Mouse (Mus musculus): ENCODE results near the gene Ltbp1.

Gene Ltbp1

DNA sequence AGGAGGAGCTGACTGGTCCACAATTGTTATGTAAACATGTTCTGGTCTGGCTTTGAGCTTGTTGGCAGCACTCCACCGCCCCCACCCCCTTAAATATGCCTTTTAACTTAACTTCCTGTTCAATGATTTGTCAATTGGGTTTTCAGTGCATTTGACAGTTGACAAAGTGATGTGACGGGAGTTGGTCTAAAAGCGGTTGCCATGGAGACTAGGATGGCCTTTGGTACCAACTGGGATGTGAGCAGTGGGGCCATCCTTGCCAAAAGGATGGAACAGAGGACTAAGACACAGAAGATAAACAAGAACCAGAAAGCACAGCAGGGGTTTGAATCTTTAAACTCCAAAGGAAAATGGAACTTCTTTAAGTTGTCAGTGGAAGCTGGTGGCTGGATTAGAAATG is 92.0 kb downstream of the Ltbp1 start:
- H3K36me3 ChIP-seq (ENCODE audit: insufficient read depth, low read length) = no peaks in the 10 kb centered on the region
- H3K4me3 ChIP-seq (replicated peaks; ENCODE audit: low read length) = no peak overlapping the region
- no peaks in the 10 kb centered on the region for H3K9me3 ChIP-seq (ENCODE audit: low read length)
- TF ChIP-seq CTCF (conservative IDR thresholded peaks at IDR 0.05; ENCODE audit: low read length) = no peak
- no peak for TF ChIP-seq NANOG (IDR thresholded peaks at IDR 0.05; ENCODE audit: borderline replicate concordance, low read length)
- TF ChIP-seq POU5F1 (IDR thresholded peaks at IDR 0.05; ENCODE audit: borderline replicate concordance, low read length) = no peak
- H3K4me1 ChIP-seq (replicated peaks; ENCODE audit: low read depth, low read length) = peaks cover 7% of the 10 kb centered on the region; the same call in 1 of the 2 replicates
- H3K27me3 ChIP-seq (ENCODE audit: insufficient read depth, low read length) = no peaks in the 10 kb centered on the region

DNA sequence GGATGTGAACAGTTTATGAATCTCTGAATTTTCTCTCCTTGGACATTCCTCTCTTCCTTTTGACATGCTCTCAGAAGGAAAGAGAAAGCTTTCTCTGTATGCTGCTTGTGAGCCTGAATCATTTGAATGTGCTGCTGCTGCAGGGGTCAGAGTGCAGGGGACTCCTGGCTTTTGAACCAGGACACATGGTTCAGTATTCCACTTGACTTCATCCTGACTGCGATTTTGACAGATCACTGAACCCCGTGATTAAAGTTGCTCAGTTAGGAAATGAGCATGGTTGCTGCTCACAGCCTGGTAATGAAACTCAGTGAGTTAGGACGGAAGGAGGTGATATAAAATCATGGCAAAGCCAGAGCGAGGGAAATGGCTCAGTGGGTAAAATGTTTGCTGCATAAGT is 95.8 kb downstream of the Ltbp1 start:
- no peaks in the 10 kb centered on the region for H3K36me3 ChIP-seq (ENCODE audit: insufficient read depth, low read length)
- no peaks in the 10 kb centered on the region for H3K27me3 ChIP-seq (ENCODE audit: insufficient read depth, low read length)
- no peak for TF ChIP-seq NANOG (IDR thresholded peaks at IDR 0.05; ENCODE audit: borderline replicate concordance, low read length)
- no peak for TF ChIP-seq CTCF (conservative IDR thresholded peaks at IDR 0.05; ENCODE audit: low read length)
- no peak for TF ChIP-seq POU5F1 (IDR thresholded peaks at IDR 0.05; ENCODE audit: borderline replicate concordance, low read length)
- no peak overlapping the region for H3K4me3 ChIP-seq (replicated peaks; ENCODE audit: low read length)
- no peaks in the 10 kb centered on the region for H3K9me3 ChIP-seq (ENCODE audit: low read length)
- peaks cover 10% of the 10 kb centered on the region for H3K4me1 ChIP-seq (replicated peaks; ENCODE audit: low read depth, low read length)

DNA sequence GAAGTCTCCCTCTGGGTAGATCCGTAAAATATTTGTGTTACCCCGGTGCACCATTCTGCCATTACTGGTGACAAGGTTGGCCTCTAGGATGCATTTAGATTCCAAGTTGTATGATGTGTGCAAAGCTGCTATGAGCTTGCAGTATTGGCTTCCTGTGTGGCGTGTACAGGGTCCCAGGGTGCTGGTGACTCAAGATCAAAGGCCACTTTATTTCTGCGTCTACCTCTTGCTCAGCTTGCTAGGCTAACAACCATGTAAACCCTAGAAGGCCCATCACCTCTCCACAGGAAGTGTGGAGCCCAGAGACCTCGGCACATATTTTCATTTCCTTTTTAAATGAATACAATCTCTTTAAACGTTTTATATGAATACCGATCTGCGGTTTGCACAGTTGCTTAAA is 96.6 kb downstream of the Ltbp1 start:
- no peaks in the 10 kb centered on the region for H3K27me3 ChIP-seq (ENCODE audit: insufficient read depth, low read length)
- no peaks in the 10 kb centered on the region for H3K9me3 ChIP-seq (ENCODE audit: low read length)
- no peak for TF ChIP-seq NANOG (IDR thresholded peaks at IDR 0.05; ENCODE audit: borderline replicate concordance, low read length)
- no peak for TF ChIP-seq POU5F1 (IDR thresholded peaks at IDR 0.05; ENCODE audit: borderline replicate concordance, low read length)
- H3K36me3 ChIP-seq (ENCODE audit: insufficient read depth, low read length) = no peaks in the 10 kb centered on the region
- H3K4me1 ChIP-seq (replicated peaks; ENCODE audit: low read depth, low read length) = peaks cover 8% of the 10 kb centered on the region
- no peak overlapping the region for H3K4me3 ChIP-seq (replicated peaks; ENCODE audit: low read length)

DNA sequence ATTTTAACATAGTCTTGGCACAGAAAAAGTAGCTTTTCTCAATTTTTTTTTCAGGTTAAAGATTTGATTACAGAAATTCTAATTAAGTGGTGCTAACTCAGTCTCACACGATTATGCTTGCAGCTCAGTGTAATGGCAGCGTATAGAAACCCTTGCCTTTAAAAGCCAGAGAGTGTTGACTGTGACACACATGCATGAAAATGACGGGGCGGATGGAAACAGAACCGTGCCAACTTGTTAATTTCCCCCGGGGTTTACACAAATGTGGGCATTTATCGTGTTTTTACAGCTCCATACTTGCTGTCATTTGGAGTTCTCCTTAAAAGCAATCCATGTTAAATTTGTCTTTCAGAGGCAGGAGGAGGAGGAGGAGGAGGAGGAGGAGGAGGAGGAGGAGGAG is 102.0 kb downstream of the Ltbp1 start:
- TF ChIP-seq CTCF (conservative IDR thresholded peaks at IDR 0.05; ENCODE audit: low read length) = no peak
- TF ChIP-seq NANOG (IDR thresholded peaks at IDR 0.05; ENCODE audit: borderline replicate concordance, low read length) = no peak
- no peak for TF ChIP-seq POU5F1 (IDR thresholded peaks at IDR 0.05; ENCODE audit: borderline replicate concordance, low read length)
- no peaks in the 10 kb centered on the region for H3K9me3 ChIP-seq (ENCODE audit: low read length)
- no peaks in the 10 kb centered on the region for H3K27me3 ChIP-seq (ENCODE audit: insufficient read depth, low read length)
- peaks cover 22% of the 10 kb centered on the region for H3K4me1 ChIP-seq (replicated peaks; ENCODE audit: low read depth, low read length)
- H3K4me3 ChIP-seq (replicated peaks; ENCODE audit: low read length) = no peak overlapping the region
- H3K36me3 ChIP-seq (ENCODE audit: insufficient read depth, low read length) = no peaks in the 10 kb centered on the region

DNA sequence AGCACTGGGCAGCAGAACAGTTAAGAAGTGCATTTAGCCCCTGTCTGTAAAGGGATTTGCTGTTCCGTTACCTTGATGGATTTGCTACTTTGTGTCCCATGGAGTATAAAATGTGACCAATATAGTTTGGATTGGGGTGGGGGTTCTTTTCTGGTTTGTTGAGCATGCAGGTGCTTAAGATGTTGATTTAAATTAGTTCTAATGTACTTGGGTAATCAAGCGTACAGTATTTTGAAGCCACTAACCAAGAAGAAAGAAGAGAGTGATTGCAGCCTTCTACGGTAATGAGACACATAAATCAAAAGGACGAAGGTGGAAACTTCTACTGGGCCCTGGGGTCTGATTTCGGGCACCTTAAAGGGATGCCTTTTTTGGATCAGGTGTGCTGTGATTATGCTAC is 102.5 kb downstream of the Ltbp1 start:
- TF ChIP-seq POU5F1 (IDR thresholded peaks at IDR 0.05; ENCODE audit: borderline replicate concordance, low read length) (no peak), CTCF (conservative IDR thresholded peaks at IDR 0.05; ENCODE audit: low read length) (no peak), NANOG (IDR thresholded peaks at IDR 0.05; ENCODE audit: borderline replicate concordance, low read length) (no peak)
- Histone ChIP-seq H3K4me1 (replicated peaks; ENCODE audit: low read depth, low read length) (peaks cover 22% of the 10 kb centered on the region), H3K27me3 (ENCODE audit: insufficient read depth, low read length) (no peaks in the 10 kb centered on the region)

DNA sequence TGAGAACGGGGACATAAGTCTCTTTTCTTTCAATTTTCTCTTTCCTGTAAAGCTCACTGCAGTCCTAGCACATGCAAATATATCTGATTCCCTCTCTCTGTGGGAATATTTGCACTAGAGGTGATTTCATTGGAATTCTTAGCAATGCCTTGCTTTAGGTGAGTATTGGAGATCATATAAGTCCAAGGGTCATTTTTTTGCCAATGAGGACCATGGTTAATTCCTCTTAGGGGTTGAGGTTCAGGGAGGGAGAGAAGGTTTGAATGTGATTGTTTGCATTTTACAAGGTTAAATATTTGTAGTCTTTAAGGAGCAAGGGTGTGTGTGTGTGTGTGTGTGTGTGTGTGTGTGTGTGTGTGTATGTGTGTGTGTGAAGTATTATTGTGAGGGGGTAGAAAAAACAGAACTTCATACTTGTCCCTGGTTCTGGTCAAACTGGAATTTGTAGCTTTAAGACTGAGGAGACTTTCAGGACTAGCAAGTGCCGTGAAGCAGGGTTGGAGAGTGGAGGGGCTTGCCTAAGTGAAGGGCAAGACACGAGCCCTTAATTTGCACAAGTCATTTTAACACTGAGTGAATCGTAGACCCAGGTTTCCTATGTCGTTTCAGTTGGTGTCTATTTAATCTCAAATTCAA is 103.8 kb downstream of the Ltbp1 start:
- Histone ChIP-seq H3K4me3 (replicated peaks; ENCODE audit: low read length) (no peak overlapping the region), H3K27me3 (ENCODE audit: insufficient read depth, low read length) (no peaks in the 10 kb centered on the region), H3K4me1 (replicated peaks; ENCODE audit: low read depth, low read length) (peaks cover 20% of the 10 kb centered on the region), H3K9me3 (ENCODE audit: low read length) (no peaks in the 10 kb centered on the region), H3K36me3 (ENCODE audit: insufficient read depth, low read length) (no peaks in the 10 kb centered on the region)
- TF ChIP-seq NANOG (IDR thresholded peaks at IDR 0.05; ENCODE audit: borderline replicate concordance, low read length) (no peak), CTCF (conservative IDR thresholded peaks at IDR 0.05; ENCODE audit: low read length) (no peak), POU5F1 (IDR thresholded peaks at IDR 0.05; ENCODE audit: borderline replicate concordance, low read length) (no peak)

More for the DNA sequence above, 102.5 kb downstream of the Ltbp1 start:
- no peak overlapping the region for H3K4me3 ChIP-seq (replicated peaks; ENCODE audit: low read length)
- H3K9me3 ChIP-seq (ENCODE audit: low read length) = no peaks in the 10 kb centered on the region
- no peaks in the 10 kb centered on the region for H3K36me3 ChIP-seq (ENCODE audit: insufficient read depth, low read length)

DNA sequence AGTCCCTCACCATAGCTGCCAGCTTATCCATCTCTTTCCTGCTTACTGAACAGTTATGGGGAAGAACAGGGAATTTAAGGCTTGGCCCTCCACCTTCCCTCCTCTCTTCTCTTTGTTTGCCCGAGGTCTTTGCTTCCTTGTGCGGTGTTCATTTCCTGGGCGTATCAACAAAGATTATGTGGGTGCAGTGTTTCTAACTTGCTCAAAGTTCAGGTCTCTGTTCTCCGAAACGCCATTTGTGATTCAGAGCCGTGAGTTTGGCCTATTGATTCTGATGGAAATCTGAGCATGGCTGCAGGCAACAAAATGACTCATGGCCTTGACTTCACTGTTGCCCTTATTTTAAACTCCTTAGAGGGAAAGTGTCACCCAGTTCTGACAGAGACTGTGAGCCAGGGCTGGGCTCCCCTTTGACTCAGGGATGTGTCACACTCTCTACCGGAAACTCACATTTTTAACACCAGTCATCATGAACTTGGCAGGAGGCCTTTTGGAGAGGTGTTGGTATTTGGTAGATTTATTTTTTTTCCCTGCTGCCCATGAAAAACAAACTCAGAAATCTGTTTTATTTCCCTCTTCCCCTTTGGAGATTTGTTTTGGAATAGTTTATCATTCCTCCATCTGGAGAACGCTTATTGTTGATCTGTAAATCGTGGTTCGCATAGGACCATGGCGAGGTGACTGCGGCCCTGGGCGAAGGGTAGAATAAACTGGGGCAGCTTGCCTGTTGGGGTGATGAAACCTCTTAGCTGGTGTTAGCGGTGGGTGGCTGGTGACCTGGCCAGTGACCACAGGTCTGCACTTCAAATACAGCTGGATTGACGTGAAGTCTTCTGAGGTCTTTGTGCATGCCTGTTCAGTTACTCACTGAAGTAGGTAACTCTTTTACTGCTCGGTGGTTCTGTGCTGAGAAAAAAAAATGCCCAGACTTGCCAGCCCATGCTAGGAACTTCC is 105.2 kb downstream of the Ltbp1 start:
- no peaks in the 10 kb centered on the region for H3K9me3 ChIP-seq (ENCODE audit: low read length)
- no peaks in the 10 kb centered on the region for H3K27me3 ChIP-seq (ENCODE audit: insufficient read depth, low read length)
- no peak for TF ChIP-seq POU5F1 (IDR thresholded peaks at IDR 0.05; ENCODE audit: borderline replicate concordance, low read length)
- TF ChIP-seq NANOG (IDR thresholded peaks at IDR 0.05; ENCODE audit: borderline replicate concordance, low read length) = peak; percentile 5; the same call in 1 of the 2 replicates
- no peak for TF ChIP-seq CTCF (conservative IDR thresholded peaks at IDR 0.05; ENCODE audit: low read length)
- no peak overlapping the region for H3K4me3 ChIP-seq (replicated peaks; ENCODE audit: low read length)
- H3K36me3 ChIP-seq (ENCODE audit: insufficient read depth, low read length) = no peaks in the 10 kb centered on the region
- H3K4me1 ChIP-seq (replicated peaks; ENCODE audit: low read depth, low read length) = peaks cover 20% of the 10 kb centered on the region

DNA sequence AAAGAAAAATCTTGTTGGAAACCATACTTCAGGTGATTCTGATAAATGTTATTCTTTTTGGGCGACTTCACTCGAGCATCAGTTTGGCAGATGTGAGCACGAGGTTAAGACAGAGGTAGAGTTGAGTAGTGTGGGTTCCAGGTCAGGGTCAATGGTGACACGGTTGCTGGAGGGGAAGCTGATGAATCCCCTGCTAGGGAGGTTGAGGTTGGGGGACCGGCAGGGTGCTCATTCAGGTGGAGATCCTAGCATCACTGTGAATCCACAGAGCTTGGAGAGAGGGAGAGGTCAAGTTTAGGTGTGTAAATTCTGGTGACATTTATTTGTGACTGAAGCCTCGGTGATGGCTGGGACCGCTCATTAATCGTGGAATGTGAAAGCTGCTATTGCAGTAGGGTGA is 110.2 kb downstream of the Ltbp1 start:
- Histone ChIP-seq H3K36me3 (ENCODE audit: insufficient read depth, low read length) (no peaks in the 10 kb centered on the region), H3K4me3 (replicated peaks; ENCODE audit: low read length) (no peak overlapping the region), H3K27me3 (ENCODE audit: insufficient read depth, low read length) (no peaks in the 10 kb centered on the region), H3K9me3 (ENCODE audit: low read length) (no peaks in the 10 kb centered on the region), H3K4me1 (replicated peaks; ENCODE audit: low read depth, low read length) (peaks cover 11% of the 10 kb centered on the region)
- no peak for TF ChIP-seq CTCF (conservative IDR thresholded peaks at IDR 0.05; ENCODE audit: low read length)
- TF ChIP-seq NANOG (IDR thresholded peaks at IDR 0.05; ENCODE audit: borderline replicate concordance, low read length) = no peak
- no peak for TF ChIP-seq POU5F1 (IDR thresholded peaks at IDR 0.05; ENCODE audit: borderline replicate concordance, low read length)

Data from E14TG2a.4 (cell line).